Mouse (Mus musculus) B cell, adult 62 days (primary cell): ENCODE measurements around the gene Sec61b. TPM values are rescaled to one million over a fixed set of nuclear protein-coding genes. Genes with fewer than 3 reads are reported as not detected.

Experiments used
- total RNA-seq: library from RNA; stranded (reverse); gene quantifications from 4 replicates; pipeline ENCODE4 v1.2.4, GENCODE M21; 2023

Gene Sec61b
- total RNA-seq: 61.4 to 80.3 TPM (median 69.2 TPM) in 4 replicates

GRCm38 (mm10) chr4:47473968-47474729, at the start of gene Sec61b, which contains the start of gene Alg2:
Sec61b (plus strand) TSS chr4:47474658.
Alg2 (minus strand) TSS chr4:47474333.

Other genes with a start within 250 kb of the Sec61b start
- gene Tgfbr1, start 121.4 kb upstream of the Sec61b start, total RNA-seq: 30.8 to 37.2 TPM (median 33.8 TPM) in 4 replicates
- gene Alg2, start 325 bp upstream of the Sec61b start, total RNA-seq: 11.9 to 16.4 TPM (median 15.1 TPM) in 4 replicates